Mouse (Mus musculus) hindbrain, embryonic 16.5 days (tissue): ENCODE results near the gene Taf1c. TPM values are rescaled to one million over a fixed set of nuclear protein-coding genes. Genes with fewer than 3 reads are reported as not detected.

Source experiments
- ATAC-seq: fragments of 200-750 bp; cut with Nextera tagmentation; 2 replicates; pipeline ENCODE4 v1.8.0; 2017; ENCODE audit warnings: moderate TSS enrichment, moderate library complexity
- H3K27ac ChIP-seq: fragments of 300-500 bp; sonication (generic); 2 replicates; pipeline ENCODE4 v1.5.1; 2014; ENCODE audit warnings: low read depth, mild to moderate bottlenecking, control low read depth, low read length, moderate library complexity
- H3K27me3 ChIP-seq: fragments of 300-500 bp; sonication (generic); replicated peaks from 2 replicates; pipeline ENCODE4 v1.6.1; 2014; ENCODE audit warnings: low read length; ENCODE audit not compliant: control insufficient read depth, insufficient read depth
- H3K36me3 ChIP-seq: fragments of 300-500 bp; sonication (generic); 2 replicates; pipeline ENCODE4 v1.6.1; 2014; ENCODE audit warnings: mild to moderate bottlenecking, low read length, moderate library complexity, mixed read lengths; ENCODE audit not compliant: control insufficient read depth, insufficient read depth
- H3K4me1 ChIP-seq: fragments of 300-500 bp; sonication (generic); 2 replicates; pipeline ENCODE4 v1.6.1; 2014; ENCODE audit warnings: low read depth, low read length; ENCODE audit not compliant: control insufficient read depth, insufficient read depth
- H3K4me2 ChIP-seq: fragments of 300-500 bp; sonication (generic); 2 replicates; pipeline ENCODE4 v1.6.1; 2014; ENCODE audit warnings: mild to moderate bottlenecking, low read length, control low read depth, moderate library complexity
- H3K4me3 ChIP-seq: fragments of 300-500 bp; sonication (generic); 2 replicates; pipeline ENCODE4 v1.5.1; 2014; ENCODE audit warnings: mild to moderate bottlenecking, low read length, control low read depth, moderate library complexity
- H3K9ac ChIP-seq: fragments of 300-500 bp; sonication (generic); 2 replicates; pipeline ENCODE4 v1.6.1; 2014; ENCODE audit warnings: low read depth, mild to moderate bottlenecking, control low read depth, low read length, moderate library complexity
- H3K9me3 ChIP-seq: fragments of 300-500 bp; sonication (generic); 2 replicates; pipeline ENCODE4 v1.6.1; 2014; ENCODE audit warnings: mild to moderate bottlenecking, low read length, moderate library complexity; ENCODE audit not compliant: control insufficient read depth
- WGBS: fragments of 180-500 bp; shearing (Covaris S2); extraction: QIAGEN DNeasy Blood & Tissue Kit; methylation state at CpG from one replicate; pipeline ENCODE4 v1.1.7; 2014; 5-methylcytosine and 5-hydroxymethylcytosine counted together
- polyA plus RNA-seq: library from polyadenylated mRNA; unstranded; fragments of >200 nt; fragmentation: Nextera tagmentation; extraction: Ambion mirVana; gene quantifications from 2 replicates; pipeline ENCODE4 v1.2.1, GENCODE M21; 2015

The Taf1c gene
- polyA plus RNA-seq, 1 experiment from 2014 or later, result 13.0 TPM

DNA sequence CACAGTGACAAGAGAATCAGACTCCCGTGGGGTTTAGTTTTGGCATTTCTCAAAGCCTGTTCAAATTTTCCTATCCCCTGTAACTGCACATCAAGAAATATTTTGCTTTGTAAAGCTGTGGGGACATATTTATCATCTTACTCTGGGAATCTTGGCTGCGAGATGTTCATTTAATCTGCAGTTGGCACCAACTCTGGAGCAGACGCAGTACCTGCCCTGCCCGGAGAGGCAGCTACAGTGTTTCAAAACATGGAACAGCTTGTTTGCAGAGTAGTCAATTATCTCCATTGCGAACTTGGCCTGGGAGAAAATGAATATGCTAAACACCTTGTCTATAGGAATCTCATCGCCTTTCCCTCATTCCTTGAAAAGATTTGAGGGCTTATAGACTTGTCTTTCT lies 33.2 kb upstream of the Taf1c start:
- H3K9me3 ChIP-seq, result no peaks in the 10 kb centered on the region
- H3K27ac ChIP-seq, result no peak overlapping the region
- H3K36me3 ChIP-seq, result no peaks in the 10 kb centered on the region
- H3K4me2 ChIP-seq, result no peak overlapping the region
- 62% methylated on average over 6 of the region's 6 CpGs for WGBS
- H3K27me3 ChIP-seq, result peaks cover 4% of the 10 kb centered on the region
- no peak for ATAC-seq
- peaks cover 3% of the 10 kb centered on the region for H3K4me1 ChIP-seq
- no peak overlapping the region for H3K9ac ChIP-seq
- H3K4me3 ChIP-seq, result no peak overlapping the region

DNA sequence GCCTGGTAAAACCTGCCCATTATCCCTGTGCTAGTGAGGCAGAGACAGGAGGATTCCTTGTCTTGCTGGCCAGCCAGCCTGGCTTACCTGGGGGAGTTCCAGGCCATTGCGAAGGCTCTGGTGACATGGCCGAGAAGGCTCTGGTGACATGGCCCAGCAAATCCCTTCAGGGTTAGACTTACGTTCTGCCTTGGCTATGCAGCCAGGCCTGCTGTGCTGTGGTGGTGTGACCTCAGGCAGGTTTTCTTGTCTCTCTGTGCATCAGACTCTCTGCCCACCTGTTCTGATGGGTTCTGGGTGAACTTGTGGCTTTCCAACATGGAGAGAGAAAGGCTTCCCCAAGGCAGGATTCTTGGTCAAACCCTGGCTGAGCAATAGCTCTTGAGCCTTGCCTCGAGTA lies 32.4 kb upstream of the Taf1c start:
- Histone ChIP-seq H3K4me2 (no peak overlapping the region), H3K4me1 (peaks cover 3% of the 10 kb centered on the region), H3K36me3 (no peaks in the 10 kb centered on the region), H3K27me3 (peaks cover 4% of the 10 kb centered on the region), H3K9me3 (no peaks in the 10 kb centered on the region), H3K27ac (no peak overlapping the region), H3K9ac (no peak overlapping the region), H3K4me3 (no peak overlapping the region)
- 87% methylated on average over 4 of the region's 4 CpGs for WGBS
- ATAC-seq, result no peak

GRCm38 (mm10) chr8:119636766-119637165 lies 31.7 kb upstream of the Taf1c start:
- no peaks in the 10 kb centered on the region for H3K9me3 ChIP-seq
- H3K27me3 ChIP-seq, result peaks cover 6% of the 10 kb centered on the region
- H3K9ac ChIP-seq, result no peak overlapping the region
- 59% methylated on average over 7 of the region's 7 CpGs for WGBS
- H3K4me1 ChIP-seq, result peaks cover 3% of the 10 kb centered on the region
- H3K36me3 ChIP-seq, result no peaks in the 10 kb centered on the region
- no peak overlapping the region for H3K4me2 ChIP-seq
- H3K27ac ChIP-seq, result no peak overlapping the region
- no peak for ATAC-seq
- H3K4me3 ChIP-seq, result no peak overlapping the region

- Histone ChIP-seq H3K4me3 (no peak overlapping the region), H3K27ac (no peak overlapping the region), H3K9me3 (no peaks in the 10 kb centered on the region), H3K9ac (peak overlapping the region; percentile 3; the same call in 1 of the 2 replicates), H3K27me3 (peaks cover 7% of the 10 kb centered on the region), H3K36me3 (no peaks in the 10 kb centered on the region), H3K4me1 (peaks cover 3% of the 10 kb centered on the region), H3K4me2 (no peak overlapping the region)
- WGBS, result 54% methylated on average over 2 of the region's 2 CpGs
- no peak for ATAC-seq
Measured at GRCm38 (mm10) chr8:119635958-119636357, 30.9 kb upstream of the Taf1c start.

- H3K9me3 ChIP-seq, result no peaks in the 10 kb centered on the region
- H3K4me2 ChIP-seq, result no peak within 1 kb of the TSS
- H3K4me3 ChIP-seq, result no peak within 1 kb of the TSS
- no peak within 1 kb of the TSS for H3K27ac ChIP-seq
- 38% methylated on average over 6 of the region's 6 CpGs for WGBS
- H3K9ac ChIP-seq, result peak within 1 kb of the TSS; percentile 3
- H3K4me1 ChIP-seq, result peaks cover 3% of the 10 kb centered on the region
- peaks cover 7% of the 10 kb centered on the region for H3K27me3 ChIP-seq
- H3K36me3 ChIP-seq, result no peaks in the 10 kb centered on the region
- ATAC-seq, result 0 out of 2 replicates have a peak, but pooled peaks have one; percentile 20
Measured at GRCm38 (mm10) chr8:119635378-119635777, 30.4 kb upstream of the Taf1c start, which contains the start of gene Kcng4. Gene Kcng4 (minus strand): TSS chr8:119635680.

DNA sequence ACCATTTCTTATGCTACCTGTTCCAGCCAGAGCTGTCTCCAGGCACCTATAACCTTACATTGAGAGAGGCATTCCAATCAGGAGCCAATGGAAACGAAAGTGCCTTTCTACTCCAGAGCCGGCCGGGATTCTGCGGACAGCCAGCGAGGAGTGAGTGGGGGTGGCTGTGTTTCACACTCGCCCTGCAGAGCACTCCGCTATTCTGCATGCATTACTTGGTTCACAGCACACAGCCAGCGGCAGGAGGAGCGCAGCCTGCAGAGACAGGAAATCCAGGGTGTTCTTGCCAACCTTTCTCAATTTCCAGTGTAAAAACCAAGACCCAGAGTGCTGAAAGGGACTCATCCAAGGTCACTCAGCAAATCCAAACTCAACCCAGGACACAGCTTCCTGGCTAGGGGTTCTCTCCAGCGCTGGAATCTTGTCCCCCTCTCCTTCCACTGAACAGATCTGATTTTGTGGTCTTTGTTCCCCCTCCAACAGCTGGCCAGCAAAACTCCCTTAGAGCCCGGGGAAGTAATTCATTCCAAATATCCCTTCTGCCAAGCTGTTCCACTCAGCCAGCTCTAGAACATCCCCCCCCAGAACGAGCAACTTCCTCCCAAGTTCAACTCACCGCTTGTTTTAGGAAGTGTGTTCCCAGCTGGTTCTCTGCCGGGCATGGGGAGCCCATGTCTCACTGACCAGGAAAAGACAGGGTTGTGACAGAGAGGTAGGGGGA lies 29.8 kb upstream of the Taf1c start:
- Histone ChIP-seq H3K4me2 (no peak overlapping the region), H3K9me3 (no peaks in the 10 kb centered on the region), H3K4me3 (no peak overlapping the region), H3K27me3 (peaks cover 7% of the 10 kb centered on the region), H3K27ac (no peak overlapping the region), H3K36me3 (no peaks in the 10 kb centered on the region), H3K4me1 (peaks cover 3% of the 10 kb centered on the region), H3K9ac (no peak overlapping the region; the same call in 1 of the 2 replicates)
- 17% methylated on average over 14 of the region's 14 CpGs for WGBS
- ATAC-seq, result no peak

GRCm38 (mm10) chr8:119632909-119633308 lies 27.9 kb upstream of the Taf1c start:
- H3K9ac ChIP-seq, result 0 out of 2 replicates have a peak overlapping the region, but pooled peaks have one; percentile 6
- WGBS, result 49% methylated on average over 29 of the region's 29 CpGs
- no peak for ATAC-seq

DNA sequence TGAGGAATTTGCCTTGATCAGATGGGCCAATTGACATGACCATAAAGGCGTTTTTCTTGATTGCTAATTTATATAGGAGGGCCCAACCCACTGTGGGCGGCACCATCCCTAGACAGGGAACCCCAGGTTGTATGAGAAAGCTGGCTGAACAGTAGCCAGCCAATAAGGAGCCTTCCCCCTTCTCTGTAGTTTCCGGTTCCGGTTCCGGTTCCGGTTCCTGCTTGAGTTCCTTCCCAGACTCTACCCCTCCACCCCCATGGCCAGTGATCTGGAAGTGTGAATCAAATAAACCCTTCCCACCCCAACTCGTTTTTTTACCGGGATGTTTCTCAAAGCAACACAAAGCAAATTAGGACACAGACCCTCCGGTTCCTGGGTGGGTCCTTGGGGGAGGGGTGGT lies 27.2 kb upstream of the Taf1c start:
- Histone ChIP-seq H3K9ac (no peak overlapping the region), H3K9me3 (no peaks in the 10 kb centered on the region), H3K4me2 (no peak overlapping the region), H3K4me3 (no peak overlapping the region), H3K27me3 (peaks cover 7% of the 10 kb centered on the region), H3K36me3 (no peaks in the 10 kb centered on the region), H3K27ac (no peak overlapping the region), H3K4me1 (peaks cover 3% of the 10 kb centered on the region)
- WGBS, result 89% methylated on average over 9 of the region's 9 CpGs
- ATAC-seq, result no peak

More at GRCm38 (mm10) chr8:119632909-119633308, 27.9 kb upstream of the Taf1c start:
- Histone ChIP-seq H3K4me3 (no peak overlapping the region), H3K4me1 (peaks cover 3% of the 10 kb centered on the region), H3K27ac (no peak overlapping the region), H3K27me3 (peaks cover 7% of the 10 kb centered on the region), H3K9me3 (no peaks in the 10 kb centered on the region), H3K4me2 (no peak overlapping the region), H3K36me3 (no peaks in the 10 kb centered on the region)

DNA sequence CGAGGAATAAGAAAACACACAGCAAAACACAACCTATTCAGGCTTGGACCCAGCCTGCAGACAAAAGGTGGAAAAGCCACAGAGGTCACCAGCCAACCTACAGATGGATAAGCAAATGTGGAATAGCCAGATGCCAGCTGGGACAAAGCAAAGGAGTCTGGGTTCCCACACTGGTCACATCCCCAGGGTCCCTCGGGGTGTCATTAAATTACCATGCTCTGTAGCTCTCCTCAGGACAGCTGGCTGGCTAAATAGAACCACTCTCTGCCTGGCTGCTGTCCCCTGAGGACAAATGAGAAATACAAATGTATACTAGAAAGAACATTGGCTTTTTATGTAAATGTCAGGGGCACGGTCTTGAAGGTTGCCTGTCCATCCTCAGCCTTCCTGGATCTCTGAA lies 25.8 kb upstream of the Taf1c start:
- no peak overlapping the region for H3K4me2 ChIP-seq
- H3K27me3 ChIP-seq, result peaks cover 7% of the 10 kb centered on the region
- H3K36me3 ChIP-seq, result no peaks in the 10 kb centered on the region
- H3K27ac ChIP-seq, result no peak overlapping the region
- no peak overlapping the region for H3K4me3 ChIP-seq
- H3K9ac ChIP-seq, result no peak overlapping the region
- no peaks in the 10 kb centered on the region for H3K9me3 ChIP-seq
- no peak for ATAC-seq
- WGBS, result 20% methylated on average over 3 of the region's 3 CpGs
- H3K4me1 ChIP-seq, result peaks cover 3% of the 10 kb centered on the region
